Mouse (Mus musculus) lung, postnatal 0 days (tissue): Measurements from ENCODE around the gene Tmem201.

ENCODE experiments used
- CTCF ChIP-seq: IDR thresholded peaks from 2 replicates; pipeline ENCODE4 v1.5.1; 2016; ENCODE audit warnings: antibody characterized with exemption, mild to moderate bottlenecking
- EP300 ChIP-seq: IDR thresholded peaks from 2 replicates; pipeline ENCODE4 v1.6.1; 2016; ENCODE audit warnings: antibody characterized with exemption, mild to moderate bottlenecking, control low read depth

- TF ChIP-seq EP300 (no peak), CTCF (no peak)
Measured at GRCm38 (mm10) chr4:149711485-149711884, 26.4 kb downstream of the Tmem201 start.
